Mouse (Mus musculus) liver, postnatal 0 days (tissue): ENCODE measurements around the gene Usp29. TPM values are rescaled to one million over a fixed set of nuclear protein-coding genes. Genes with fewer than 3 reads are reported as not detected.

Source experiments
- ATAC-seq: fragments of 200-750 bp; cut with Nextera tagmentation; 2 replicates; pipeline ENCODE4 v1.8.0; 2017; ENCODE audit warnings: mild to moderate bottlenecking, moderate library complexity
- DNase-seq: peaks from one replicate; pipeline ENCODE4 v3.0.0-alpha.2; 2016
- H3K27ac ChIP-seq: fragments of 300-500 bp; sonication (generic); 2 replicates; pipeline ENCODE4 v1.5.1; 2014; ENCODE audit warnings: antibody characterized with exemption, moderate library complexity, mild to moderate bottlenecking, low read depth
- H3K27me3 ChIP-seq: fragments of 300-500 bp; sonication (generic); 2 replicates; pipeline ENCODE4 v1.6.1; 2014; ENCODE audit warnings: low read length, control low read depth, mixed read lengths; ENCODE audit not compliant: insufficient read depth
- H3K36me3 ChIP-seq: fragments of 300-500 bp; sonication (generic); replicated peaks from 2 replicates; pipeline ENCODE4 v1.6.1; 2014; ENCODE audit warnings: mild to moderate bottlenecking, control low read depth, low read length, moderate library complexity, mixed read lengths; ENCODE audit not compliant: insufficient read depth
- H3K4me1 ChIP-seq: fragments of 300-500 bp; sonication (generic); 2 replicates; pipeline ENCODE4 v1.6.1; 2014; ENCODE audit warnings: antibody characterized with exemption, mild to moderate bottlenecking, control low read depth; ENCODE audit not compliant: insufficient read depth
- H3K4me2 ChIP-seq: fragments of 300-500 bp; sonication (generic); 2 replicates; pipeline ENCODE4 v1.6.1; 2014; ENCODE audit warnings: low read depth, mild to moderate bottlenecking, low read length, moderate library complexity, mixed read lengths
- H3K4me3 ChIP-seq: fragments of 300-500 bp; sonication (generic); 2 replicates; pipeline ENCODE4 v1.5.1; 2014; ENCODE audit warnings: low read depth, low read length
- H3K9ac ChIP-seq: fragments of 300-500 bp; sonication (generic); replicated peaks from 2 replicates; pipeline ENCODE4 v1.6.1; 2014; ENCODE audit warnings: mild to moderate bottlenecking, moderate library complexity
- H3K9me3 ChIP-seq: fragments of 300-500 bp; sonication (generic); 2 replicates; pipeline ENCODE4 v1.6.1; 2016; ENCODE audit warnings: mild to moderate bottlenecking, control low read depth, low read length, mixed read lengths
- CTCF ChIP-seq: sonication (generic); IDR thresholded peaks from 2 replicates; pipeline ENCODE4 v1.5.1; 2016; ENCODE audit warnings: antibody characterized with exemption, low read depth
- EP300 ChIP-seq: IDR thresholded peaks from 2 replicates; pipeline ENCODE4 v1.6.1; 2016; ENCODE audit warnings: antibody characterized with exemption, low read depth, mild to moderate bottlenecking
- WGBS: fragments of 180-500 bp; shearing (Covaris S2); extraction: QIAGEN DNeasy Blood & Tissue Kit; methylation state at CpG from one replicate; pipeline ENCODE4 v1.1.7; 2014; ENCODE audit not compliant: insufficient replicate concordance; 5-methylcytosine and 5-hydroxymethylcytosine counted together
- polyA plus RNA-seq: library from polyadenylated mRNA; unstranded; fragments of >200 nt; fragmentation: Nextera tagmentation; extraction: Ambion mirVana; gene quantifications from 2 replicates; pipeline ENCODE4 v1.2.1, GENCODE M21; 2015

The Usp29 gene
- polyA plus RNA-seq, 1 experiment from 2014 or later, result 1.5 TPM

DNA sequence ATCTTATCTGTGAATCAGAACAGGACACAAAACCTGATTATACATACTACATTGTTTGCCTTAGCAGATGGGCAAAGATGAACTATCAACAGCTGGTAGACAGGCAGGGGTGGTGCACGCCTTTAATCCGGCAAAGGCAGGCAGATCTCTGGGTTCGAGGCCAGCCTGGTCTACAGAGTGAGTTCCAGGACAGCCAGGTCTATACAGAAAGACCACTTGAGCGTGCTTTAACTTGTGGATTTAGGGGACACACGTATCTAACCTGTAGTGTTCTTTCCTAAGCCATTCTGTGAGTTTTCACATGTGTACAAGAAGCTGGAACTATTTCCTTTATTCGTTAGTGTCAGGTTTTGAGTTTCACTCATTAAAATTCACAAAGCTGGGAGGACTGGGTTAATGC is 120.9 kb downstream of the Usp29 start:
- Histone ChIP-seq H3K27me3 (no peaks in the 10 kb centered on the region), H3K36me3 (no peaks in the 10 kb centered on the region), H3K9me3 (no peaks in the 10 kb centered on the region), H3K9ac (no peak overlapping the region), H3K4me2 (no peak overlapping the region), H3K4me1 (no peaks in the 10 kb centered on the region), H3K4me3 (no peak overlapping the region), H3K27ac (no peak overlapping the region)
- no peak for DNase-seq
- TF ChIP-seq CTCF, result no peak
- TF ChIP-seq EP300, result no peak
- no peak for ATAC-seq
- 63% methylated on average over 6 of the region's 6 CpGs for WGBS

GRCm38 (mm10) chr7:6851717-6852503 is 121.5 kb downstream of the Usp29 start:
- H3K27me3 ChIP-seq, result no peaks in the 10 kb centered on the region
- H3K9ac ChIP-seq, result no peak overlapping the region
- WGBS, result 42% methylated on average over 5 of the region's 5 CpGs
- H3K36me3 ChIP-seq, result no peaks in the 10 kb centered on the region
- ATAC-seq (no peak), DNase-seq (no peak)
- no peak overlapping the region for H3K4me3 ChIP-seq
- no peak overlapping the region for H3K4me2 ChIP-seq
- H3K4me1 ChIP-seq, result no peaks in the 10 kb centered on the region
- no peaks in the 10 kb centered on the region for H3K9me3 ChIP-seq
- H3K27ac ChIP-seq, result no peak overlapping the region
- TF ChIP-seq CTCF (no peak), EP300 (no peak)

DNA sequence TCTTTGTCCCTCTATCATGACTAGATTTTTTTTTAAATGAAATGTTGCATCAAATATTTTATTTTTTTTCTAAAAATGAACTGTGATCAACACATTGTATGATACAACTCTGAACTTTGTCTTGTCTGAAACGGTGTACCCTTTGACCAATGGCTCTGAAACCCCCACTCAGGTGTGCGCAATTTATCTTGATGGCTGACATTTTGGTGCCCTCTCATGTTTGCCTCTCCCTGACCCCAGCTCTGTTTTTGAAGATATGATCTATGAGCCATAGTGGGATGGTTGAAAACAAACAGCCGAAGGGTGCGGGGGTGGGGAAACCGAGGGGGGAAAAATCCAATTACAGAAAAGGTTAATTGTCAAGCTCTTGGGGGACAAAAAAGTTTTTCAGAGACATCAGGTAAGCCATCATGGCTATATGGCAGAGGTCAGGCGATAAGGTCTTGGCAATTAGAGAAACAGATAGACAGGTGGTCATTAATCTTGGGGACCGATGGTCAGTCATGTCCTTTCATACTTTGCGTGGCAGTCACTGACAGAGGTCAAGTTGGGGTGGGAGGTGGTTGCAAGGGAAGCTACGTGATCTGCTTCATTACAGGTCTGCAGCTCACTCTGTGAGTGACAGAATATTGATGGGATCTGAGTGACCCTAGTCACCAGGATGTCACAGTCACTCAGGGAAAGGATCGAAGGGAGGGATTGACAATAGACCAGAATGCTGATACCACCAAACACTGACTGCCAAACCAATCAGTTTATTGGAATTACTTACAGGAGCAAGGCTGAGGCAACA is 125.4 kb downstream of the Usp29 start:
- ATAC-seq (peak; percentile 14), DNase-seq (no peak)
- Histone ChIP-seq H3K27ac (peak overlapping the region; percentile 46), H3K4me2 (no peak overlapping the region), H3K27me3 (no peaks in the 10 kb centered on the region), H3K4me3 (no peak overlapping the region), H3K9me3 (no peaks in the 10 kb centered on the region), H3K9ac (no peak overlapping the region), H3K4me1 (no peaks in the 10 kb centered on the region), H3K36me3 (no peaks in the 10 kb centered on the region)
- TF ChIP-seq EP300 (no peak), CTCF (no peak)
- WGBS, result 54% methylated on average over 10 of the region's 10 CpGs

DNA sequence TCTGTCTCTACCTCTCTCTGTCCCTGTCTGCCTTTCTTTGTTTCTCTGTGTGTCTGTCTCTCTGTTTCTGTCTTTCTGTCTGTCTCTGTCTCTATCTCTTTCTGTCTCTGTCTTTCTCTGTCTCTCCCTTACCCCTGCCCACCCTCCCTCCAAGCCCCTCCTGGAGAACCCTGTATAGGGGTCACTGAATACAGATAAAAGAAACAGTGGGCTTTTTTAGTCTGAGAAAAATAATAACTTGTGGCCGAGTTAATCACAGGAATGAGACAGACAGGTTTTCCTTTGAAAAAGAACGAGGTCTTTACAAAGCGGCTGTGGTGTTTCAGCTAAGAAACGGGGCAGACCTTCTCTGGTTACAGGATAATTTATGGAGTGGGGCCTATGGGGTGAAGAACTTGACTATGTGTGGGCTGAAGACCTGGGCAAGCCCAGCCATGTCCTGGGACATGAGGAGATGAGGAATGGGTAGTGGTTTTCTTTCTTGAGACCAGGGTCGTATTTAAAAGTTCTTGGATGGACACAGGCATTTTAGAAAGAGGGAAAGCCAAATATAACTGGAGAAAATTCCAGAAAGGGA is 128.4 kb downstream of the Usp29 start:
- Histone ChIP-seq H3K36me3 (no peaks in the 10 kb centered on the region), H3K9ac (no peak overlapping the region), H3K4me3 (no peak overlapping the region), H3K9me3 (no peaks in the 10 kb centered on the region), H3K4me1 (peaks cover 6% of the 10 kb centered on the region; the same call in 1 of the 2 replicates), H3K27me3 (no peaks in the 10 kb centered on the region), H3K4me2 (no peak overlapping the region), H3K27ac (no peak overlapping the region)
- ATAC-seq, result no peak
- WGBS, result 46% methylated on average over 5 of the region's 5 CpGs
- TF ChIP-seq EP300, result no peak
- no peak for TF ChIP-seq CTCF
- no peak for DNase-seq

DNA sequence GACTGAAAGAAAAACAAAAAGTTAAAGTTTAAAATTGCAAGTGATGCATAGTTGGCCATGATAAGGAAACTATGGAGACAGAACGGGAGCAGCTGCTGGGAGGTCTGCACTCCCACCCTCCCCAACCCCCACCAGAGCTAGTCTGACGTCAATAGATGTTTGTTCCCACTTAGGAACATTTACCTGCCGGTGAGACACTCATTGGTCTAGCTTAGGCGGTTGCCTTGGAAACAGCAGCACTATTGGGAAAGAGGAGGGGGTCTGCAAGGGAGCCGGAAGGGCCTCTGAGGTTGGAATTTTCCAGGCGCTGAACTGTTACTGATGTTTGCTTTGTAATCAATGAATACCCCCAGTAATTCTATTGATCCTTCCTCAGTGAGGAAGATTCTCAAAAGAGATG is 130.3 kb downstream of the Usp29 start:
- H3K9me3 ChIP-seq, result no peaks in the 10 kb centered on the region
- H3K4me2 ChIP-seq, result no peak overlapping the region
- no peak overlapping the region for H3K4me3 ChIP-seq
- DNase-seq (peak; percentile 74), ATAC-seq (peak; percentile 97)
- H3K27ac ChIP-seq, result peak overlapping the region; percentile 73; the same call in 1 of the 2 replicates
- TF ChIP-seq CTCF (no peak), EP300 (peak; percentile 73; the same call in 1 of the 2 replicates)
- WGBS, result 23% methylated on average over 6 of the region's 6 CpGs
- H3K4me1 ChIP-seq, result peaks cover 6% of the 10 kb centered on the region; the same call in 1 of the 2 replicates
- no peaks in the 10 kb centered on the region for H3K36me3 ChIP-seq
- H3K9ac ChIP-seq, result no peak overlapping the region
- no peaks in the 10 kb centered on the region for H3K27me3 ChIP-seq

DNA sequence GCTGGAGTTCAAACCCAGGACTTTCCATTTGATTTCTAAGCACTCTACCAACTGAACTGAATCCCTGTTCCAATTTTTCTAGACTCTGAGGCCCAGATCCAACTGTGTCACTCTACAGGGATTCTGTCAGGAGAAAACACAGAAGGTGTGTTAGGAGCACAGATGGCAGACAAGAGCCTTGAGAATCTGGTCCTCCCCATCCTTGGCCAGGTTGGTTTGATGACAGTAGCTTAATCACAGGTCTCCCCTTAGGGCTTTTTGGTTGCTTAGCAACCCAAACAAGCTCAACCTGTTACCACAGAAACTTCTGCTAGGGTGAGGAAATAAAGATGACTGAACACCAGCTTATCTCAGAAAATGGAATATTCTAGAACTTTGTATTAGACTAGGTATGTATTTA is 136.0 kb downstream of the Usp29 start:
- DNase-seq, result no peak
- Histone ChIP-seq H3K4me1 (peaks cover 6% of the 10 kb centered on the region; the same call in 1 of the 2 replicates), H3K36me3 (no peaks in the 10 kb centered on the region), H3K4me3 (no peak overlapping the region), H3K27ac (no peak overlapping the region), H3K27me3 (no peaks in the 10 kb centered on the region), H3K9me3 (no peaks in the 10 kb centered on the region), H3K4me2 (no peak overlapping the region), H3K9ac (no peak overlapping the region)
- TF ChIP-seq EP300, result no peak
- TF ChIP-seq CTCF, result no peak
- no peak for ATAC-seq
